Mouse (Mus musculus) lung, embryonic 14.5 days (tissue): ENCODE results near the gene Krtap13-1. TPM values are rescaled to one million over a fixed set of nuclear protein-coding genes. Genes with fewer than 3 reads are reported as not detected.
"Not testable (repeated sequence)": the region's sequence is repeated elsewhere in the genome, so short reads cannot be mapped to it uniquely, and the experiment has no call there.

Source experiments
- ATAC-seq: fragments of 200-750 bp; cut with Nextera tagmentation; 2 replicates; pipeline ENCODE4 v1.8.0; 2017; ENCODE audit warnings: mild to moderate bottlenecking, moderate TSS enrichment, moderate library complexity; ENCODE audit not compliant: insufficient read depth
- DNase-seq: peaks from one replicate; pipeline ENCODE4 v3.0.0-alpha.2; 2015
- H3K27ac ChIP-seq: fragments of 300-500 bp; sonication (generic); 2 replicates; pipeline ENCODE4 v1.5.1; 2014; ENCODE audit warnings: low read depth, mild to moderate bottlenecking, moderate library complexity
- H3K27me3 ChIP-seq: fragments of 300-500 bp; sonication (generic); 2 replicates; pipeline ENCODE4 v1.6.1; 2014; ENCODE audit warnings: low read length, control low read depth; ENCODE audit not compliant: insufficient read depth
- H3K36me3 ChIP-seq: fragments of 300-500 bp; sonication (generic); 2 replicates; pipeline ENCODE4 v1.6.1; 2014; ENCODE audit warnings: control low read depth; ENCODE audit not compliant: insufficient read depth
- H3K4me1 ChIP-seq: fragments of 300-500 bp; sonication (generic); 2 replicates; pipeline ENCODE4 v1.6.1; 2014; ENCODE audit warnings: antibody characterized with exemption, control low read depth; ENCODE audit not compliant: insufficient read depth
- H3K4me2 ChIP-seq: fragments of 300-500 bp; sonication (generic); 2 replicates; pipeline ENCODE4 v1.6.1; 2014; ENCODE audit warnings: mild to moderate bottlenecking
- H3K4me3 ChIP-seq: fragments of 300-500 bp; sonication (generic); 2 replicates; pipeline ENCODE4 v1.5.1; 2014; ENCODE audit warnings: low read depth, low read length
- H3K9ac ChIP-seq: fragments of 300-500 bp; sonication (generic); 2 replicates; pipeline ENCODE4 v1.6.1; 2014
- H3K9me3 ChIP-seq: fragments of 300-500 bp; sonication (generic); 2 replicates; pipeline ENCODE4 v1.6.1; 2016; ENCODE audit warnings: low read depth, low read length, control low read depth
- CTCF ChIP-seq: IDR thresholded peaks from 2 replicates; pipeline ENCODE4 v1.5.1; 2016; ENCODE audit warnings: antibody characterized with exemption, low read depth
- WGBS: fragments of 180-500 bp; shearing (Covaris S2); extraction: QIAGEN DNeasy Blood & Tissue Kit; methylation state at CpG from one replicate; pipeline ENCODE4 v1.1.7; 2014; 5-methylcytosine and 5-hydroxymethylcytosine counted together
- polyA plus RNA-seq: library from polyadenylated mRNA; unstranded; fragments of >200 nt; fragmentation: Nextera tagmentation; extraction: Ambion mirVana; gene quantifications from 2 replicates; pipeline ENCODE4 v1.2.1, GENCODE M21; 2014

Krtap13-1 gene
- polyA plus RNA-seq, 1 experiment from 2014 or later: not detected

DNA sequence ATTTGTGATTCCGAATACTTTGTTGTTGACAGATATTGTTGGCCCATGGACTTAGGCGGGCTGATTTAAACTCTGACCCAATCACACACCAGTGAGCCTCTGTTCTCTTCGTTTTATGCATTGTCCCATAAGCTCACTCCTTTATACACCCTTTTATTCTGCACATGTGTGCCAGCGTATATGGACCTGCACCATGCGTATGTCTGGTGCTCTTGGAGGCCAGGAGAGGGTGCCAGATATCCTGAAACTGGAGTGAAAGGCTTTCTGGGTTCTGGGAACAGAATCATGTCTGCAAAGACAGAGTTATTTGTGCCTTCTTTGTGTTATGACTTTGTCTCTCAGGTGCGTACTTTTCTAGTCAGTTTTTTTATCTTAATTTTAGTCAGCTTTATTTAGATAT is 17.4 kb upstream of the Krtap13-1 start:
- H3K9me3 ChIP-seq: no peaks in the 10 kb centered on the region
- H3K4me1 ChIP-seq: no peaks in the 10 kb centered on the region
- no peak overlapping the region for H3K4me3 ChIP-seq
- WGBS: 78% methylated on average over 6 of the region's 6 CpGs
- no peaks in the 10 kb centered on the region for H3K36me3 ChIP-seq
- peak; percentile 4 for DNase-seq
- TF ChIP-seq CTCF: no peak
- H3K27ac ChIP-seq: no peak overlapping the region
- no peak overlapping the region for H3K9ac ChIP-seq
- no peak for ATAC-seq
- no peaks in the 10 kb centered on the region for H3K27me3 ChIP-seq
- H3K4me2 ChIP-seq: no peak overlapping the region

DNA sequence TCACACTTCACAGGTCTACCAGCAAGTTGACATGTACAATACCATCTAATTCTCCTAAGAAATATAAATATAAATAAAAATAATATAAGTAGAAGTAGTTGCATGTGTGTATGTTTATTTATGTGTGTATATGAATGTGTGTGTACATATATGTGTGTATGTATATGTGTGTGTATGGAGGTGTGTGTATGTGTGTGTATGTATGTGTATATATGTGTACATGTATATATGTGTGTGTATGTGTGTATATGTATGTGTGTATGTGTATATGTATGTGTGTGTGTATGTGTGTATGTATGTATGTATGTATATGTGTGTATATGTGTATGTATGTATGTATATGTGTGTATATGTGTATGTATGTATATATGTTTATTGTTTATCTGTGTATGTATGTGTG is 12.1 kb upstream of the Krtap13-1 start:
- no peaks in the 10 kb centered on the region for H3K4me1 ChIP-seq
- no peak overlapping the region for H3K4me3 ChIP-seq
- TF ChIP-seq CTCF: no peak
- no peaks in the 10 kb centered on the region for H3K9me3 ChIP-seq
- H3K27me3 ChIP-seq: no peaks in the 10 kb centered on the region
- H3K27ac ChIP-seq: no peak overlapping the region
- no peak overlapping the region for H3K4me2 ChIP-seq
- no peak for ATAC-seq
- H3K9ac ChIP-seq: no peak overlapping the region
- no peak for DNase-seq
- no peaks in the 10 kb centered on the region for H3K36me3 ChIP-seq

DNA sequence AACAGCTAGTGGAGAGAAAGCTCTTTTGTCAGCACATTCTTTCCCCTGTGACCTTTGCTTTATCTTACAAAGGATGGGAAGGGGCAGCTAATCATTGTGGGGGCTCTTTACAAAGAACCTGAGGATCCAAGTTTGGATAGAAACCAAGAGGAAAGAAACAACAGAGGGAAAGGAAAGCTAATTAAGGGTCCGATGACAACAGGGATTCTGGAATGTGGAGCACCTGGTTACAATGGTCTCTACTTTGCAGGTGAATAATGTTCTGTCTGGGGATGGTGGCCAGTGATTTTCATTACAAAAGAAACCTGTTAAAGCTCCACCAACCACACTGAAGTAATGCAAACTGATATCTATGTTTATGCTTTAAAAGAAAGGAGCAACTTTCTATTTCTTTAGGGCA is 8.6 kb upstream of the Krtap13-1 start:
- Histone ChIP-seq H3K4me2 (no peak overlapping the region), H3K36me3 (no peaks in the 10 kb centered on the region), H3K27ac (no peak overlapping the region), H3K4me3 (no peak overlapping the region), H3K9me3 (no peaks in the 10 kb centered on the region), H3K27me3 (no peaks in the 10 kb centered on the region), H3K4me1 (no peaks in the 10 kb centered on the region), H3K9ac (no peak overlapping the region)
- 41% methylated on average over 1 of the region's 1 CpGs for WGBS
- DNase-seq (no peak), ATAC-seq (no peak)
- no peak for TF ChIP-seq CTCF

DNA sequence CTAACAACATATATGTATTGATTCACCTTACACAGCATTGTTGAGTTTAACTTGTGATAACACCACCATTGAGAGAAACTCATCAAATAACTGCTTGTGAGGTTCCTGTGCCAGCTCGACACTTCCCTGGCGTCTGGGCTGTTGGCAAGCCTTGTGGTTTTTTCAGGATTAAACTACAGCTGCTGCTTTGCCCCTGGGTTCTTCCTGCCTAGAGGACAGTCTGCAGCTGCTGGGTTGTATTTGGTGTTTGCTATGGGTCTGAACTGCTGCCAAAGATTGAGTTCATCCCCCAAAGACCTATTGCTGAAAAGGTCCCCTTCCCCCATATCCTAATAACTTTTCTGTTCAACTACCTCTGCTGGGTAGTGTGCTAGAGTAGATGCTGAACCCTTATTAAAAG is 6.7 kb downstream of the Krtap13-1 start:
- ATAC-seq (peak; percentile 24; the same call in 1 of the 2 replicates), DNase-seq (peak; percentile 27)
- Histone ChIP-seq H3K9me3 (no peaks in the 10 kb centered on the region), H3K27ac (no peak overlapping the region), H3K4me2 (no peak overlapping the region), H3K27me3 (no peaks in the 10 kb centered on the region), H3K4me1 (no peaks in the 10 kb centered on the region), H3K36me3 (no peaks in the 10 kb centered on the region), H3K4me3 (no peak overlapping the region), H3K9ac (no peak overlapping the region)
- WGBS: 47% methylated on average over 2 of the region's 2 CpGs
- TF ChIP-seq CTCF: no peak

DNA sequence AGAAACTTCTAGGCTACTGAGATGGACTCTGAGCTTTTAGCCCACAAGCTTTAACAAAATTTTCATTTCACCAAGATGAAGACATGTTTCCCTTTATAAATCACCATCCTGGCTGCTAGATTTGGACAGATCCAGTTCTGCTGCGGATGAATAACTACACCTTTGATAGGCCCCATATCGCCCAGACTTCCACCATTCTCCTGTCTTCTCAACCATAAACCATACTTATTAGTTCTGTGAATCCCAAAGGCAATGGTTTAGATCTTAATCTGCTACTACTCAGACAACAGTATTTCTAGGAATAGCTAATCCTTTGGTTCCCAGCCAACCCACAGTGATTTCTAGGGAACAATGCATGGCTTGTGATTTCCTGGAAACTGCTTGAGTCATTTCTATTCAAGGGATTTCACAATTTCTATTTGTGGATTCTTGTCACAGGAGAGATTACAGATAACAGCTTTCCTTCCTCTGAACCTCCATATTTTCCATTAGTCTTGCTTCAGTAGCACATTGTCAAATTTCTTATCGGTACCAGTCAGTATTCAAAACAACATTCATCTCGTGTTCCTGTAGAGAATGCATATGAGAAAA is 16.2 kb downstream of the Krtap13-1 start:
- Histone ChIP-seq H3K4me3 (no peak overlapping the region), H3K36me3 (no peaks in the 10 kb centered on the region), H3K27ac (no peak overlapping the region), H3K4me2 (no peak overlapping the region), H3K27me3 (no peaks in the 10 kb centered on the region), H3K4me1 (no peaks in the 10 kb centered on the region), H3K9me3 (no peaks in the 10 kb centered on the region), H3K9ac (no peak overlapping the region)
- ATAC-seq: no peak
- WGBS: 61% methylated on average over 4 of the region's 4 CpGs
- DNase-seq: peak; percentile 42
- TF ChIP-seq CTCF: no peak

DNA sequence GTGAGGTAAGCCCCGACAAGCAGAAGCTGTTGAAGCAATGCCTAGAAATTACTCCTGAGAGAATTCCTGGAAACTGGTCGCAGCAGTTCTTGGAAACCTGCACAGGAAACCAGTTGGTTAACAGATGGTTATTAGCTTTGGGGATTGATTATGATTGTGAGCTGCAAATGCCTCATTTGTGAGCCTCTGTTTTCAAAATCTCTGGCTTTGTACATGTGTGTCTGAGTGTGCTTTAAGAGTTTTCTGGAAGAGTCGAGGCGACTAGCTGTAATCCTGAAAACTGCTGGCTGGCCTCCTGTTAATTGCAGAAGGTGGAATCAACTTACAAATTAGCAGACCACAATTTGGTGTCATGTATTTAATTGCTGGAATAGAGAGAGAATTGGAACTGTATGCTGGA is 19.3 kb downstream of the Krtap13-1 start:
- Histone ChIP-seq H3K9ac (no peak overlapping the region), H3K4me2 (no peak overlapping the region), H3K36me3 (no peaks in the 10 kb centered on the region), H3K4me3 (no peak overlapping the region), H3K4me1 (no peaks in the 10 kb centered on the region), H3K27me3 (no peaks in the 10 kb centered on the region), H3K27ac (no peak overlapping the region), H3K9me3 (no peaks in the 10 kb centered on the region)
- ATAC-seq (no peak), DNase-seq (no peak)
- WGBS: 78% methylated on average over 4 of the region's 4 CpGs
- TF ChIP-seq CTCF: no peak

DNA sequence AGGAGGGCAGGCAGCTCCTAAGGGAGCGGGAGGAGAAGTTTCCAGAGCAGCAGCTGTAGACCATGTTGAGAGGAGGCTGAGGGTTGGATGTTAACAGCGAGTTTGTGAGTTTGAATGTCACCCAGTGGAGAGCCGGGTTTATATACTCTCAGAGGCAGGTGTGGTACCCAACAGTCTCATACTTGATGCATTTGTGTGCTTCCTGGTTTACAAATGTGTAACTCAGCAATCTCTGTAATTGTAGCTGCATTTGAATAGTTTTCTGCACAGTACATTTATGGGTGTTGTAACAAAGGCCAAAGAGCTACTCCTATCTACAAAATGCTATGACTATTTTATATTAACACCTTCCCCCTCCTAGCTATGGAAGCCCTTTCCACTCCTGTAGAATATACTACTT is 22.9 kb downstream of the Krtap13-1 start, which contains the start of gene Krtap13:
Krtap13 (minus strand) TSS at position 101 of the 400 bp plus-strand sequence.
- not testable (repeated sequence) for DNase-seq

DNA sequence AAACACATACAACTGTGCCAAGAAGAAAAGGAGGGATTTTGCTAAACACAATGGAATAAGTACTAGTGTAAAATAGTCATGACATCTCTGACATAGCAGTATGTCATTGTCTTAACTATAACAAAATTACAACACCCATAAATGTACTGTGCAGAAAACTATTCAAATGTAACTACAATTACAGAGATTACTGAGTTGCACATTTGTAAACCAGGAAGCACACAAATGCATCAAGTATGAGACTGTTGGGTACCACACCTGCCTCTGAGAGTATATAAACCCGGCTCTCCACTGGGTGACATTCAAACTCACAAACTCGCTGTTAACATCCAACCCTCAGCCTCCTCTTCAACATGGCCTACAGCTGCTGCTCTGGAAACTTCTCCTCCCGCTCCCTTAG is 29.9 kb downstream of the Krtap13-1 start, which contains the start of gene 2310034C09Rik:
2310034C09Rik (plus strand) TSS at position 301 of the 400 bp plus-strand sequence.
- ATAC-seq, H3K4me3 ChIP-seq, H3K9me3 ChIP-seq, H3K9ac ChIP-seq, DNase-seq, H3K27ac ChIP-seq, H3K4me2 ChIP-seq, H3K27me3 ChIP-seq, H3K4me1 ChIP-seq, H3K36me3 ChIP-seq: not testable (repeated sequence)
- WGBS: 92% methylated on average over 3 of the region's 3 CpGs

More for the DNA sequence above, 22.9 kb downstream of the Krtap13-1 start, which contains the start of gene Krtap13:
- not testable (repeated sequence) for H3K4me3 ChIP-seq, H3K9ac ChIP-seq, ATAC-seq, H3K27me3 ChIP-seq, H3K36me3 ChIP-seq, H3K9me3 ChIP-seq, H3K27ac ChIP-seq, H3K4me1 ChIP-seq, H3K4me2 ChIP-seq
- 78% methylated on average over 3 of the region's 3 CpGs for WGBS
